Mouse (Mus musculus) gastrocnemius, adult 18-20 months (tissue): ENCODE measurements at regions not wholly inside any gene's neighbourhood (a gene's known extent, or its start where the extent isn't known, plus 50 kb on each side); places are given as distances from the start of the nearest gene placed in this dataset.
"Not testable (repeated sequence)": the region's sequence is repeated elsewhere in the genome, so short reads cannot be mapped to it uniquely, and the experiment has no call there.

Experiments
- DNase-seq: peaks from one replicate; pipeline ENCODE4 v3.0.0; 2021; ENCODE audit warnings: low spot score

DNA sequence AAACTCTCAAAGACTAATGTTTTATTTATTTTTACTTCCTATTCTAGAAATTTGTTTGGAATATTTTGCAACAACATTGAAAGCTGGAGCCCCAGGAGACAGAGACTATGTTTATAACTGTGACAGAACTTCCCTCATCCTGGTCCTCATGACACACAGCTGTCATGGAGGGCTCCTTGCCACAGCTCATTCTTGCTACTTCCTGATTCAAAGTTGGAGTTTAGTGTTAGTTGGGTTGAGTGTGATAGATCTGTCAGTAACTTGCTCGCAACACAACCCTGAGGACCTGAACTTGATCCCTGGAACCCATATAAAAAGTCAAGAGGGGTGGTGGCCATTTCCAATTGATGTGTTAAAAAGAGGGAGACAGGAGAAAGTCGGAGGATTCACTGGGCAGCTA lies 328.3 kb upstream of the Nox3 start:
- no peak for DNase-seq

- no peak for DNase-seq
Measured at GRCm38 (mm10) chr17:4029202-4029601, 333.1 kb upstream of the Nox3 start.

GRCm38 (mm10) chr17:4034816-4035360 lies 338.8 kb upstream of the Nox3 start:
- DNase-seq: no peak

DNA sequence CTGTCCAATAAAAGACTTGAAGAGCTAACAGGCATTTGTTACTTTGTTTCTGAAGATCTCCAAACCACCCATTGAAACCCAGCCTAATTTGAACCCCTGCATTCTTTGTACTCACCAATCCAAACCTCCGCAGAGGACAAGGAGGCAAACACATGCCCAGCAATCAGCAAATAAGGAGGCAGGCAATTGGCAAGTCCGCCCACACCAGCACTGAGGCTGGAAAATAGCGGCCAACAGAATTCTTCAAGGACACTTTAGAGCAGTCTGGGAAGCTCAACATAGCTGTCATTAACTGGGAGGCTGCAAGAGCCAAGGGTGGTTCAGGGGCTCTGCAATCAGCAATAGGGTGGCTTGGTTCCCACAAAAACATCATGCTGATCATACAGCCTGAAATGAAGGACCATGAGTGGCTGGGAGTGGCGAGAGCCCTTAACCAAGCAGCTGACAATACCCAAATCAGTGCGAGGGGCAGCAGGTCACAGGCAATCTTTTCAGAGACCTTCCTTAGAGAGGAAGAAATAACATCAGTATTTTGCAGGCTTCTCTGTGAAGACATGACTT lies 344.1 kb upstream of the Nox3 start:
- peak; percentile 2 for DNase-seq

- not testable (repeated sequence) for DNase-seq
Measured at GRCm38 (mm10) chr17:4060186-4060585, 364.1 kb upstream of the Nox3 start.

DNA sequence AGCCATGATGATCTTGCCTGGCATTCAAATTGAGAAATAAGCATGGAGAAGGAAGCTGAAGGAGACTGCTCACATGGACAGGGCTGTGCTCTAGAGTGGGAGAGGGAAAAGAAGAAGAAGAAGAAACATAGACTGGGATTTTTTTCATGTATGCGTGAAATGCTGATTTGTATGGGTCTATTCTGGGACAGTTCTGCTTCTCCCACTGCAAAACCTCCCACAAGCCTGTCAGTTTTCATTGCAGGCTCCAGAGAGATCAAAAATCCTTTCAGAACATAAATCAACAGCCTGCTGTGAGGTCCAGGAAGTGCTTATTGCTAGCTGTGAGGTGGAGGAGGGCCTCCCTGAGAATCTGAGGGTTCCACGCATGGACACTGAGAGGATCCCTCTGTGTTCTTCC lies 377.3 kb upstream of the Nox3 start:
- no peak for DNase-seq

DNA sequence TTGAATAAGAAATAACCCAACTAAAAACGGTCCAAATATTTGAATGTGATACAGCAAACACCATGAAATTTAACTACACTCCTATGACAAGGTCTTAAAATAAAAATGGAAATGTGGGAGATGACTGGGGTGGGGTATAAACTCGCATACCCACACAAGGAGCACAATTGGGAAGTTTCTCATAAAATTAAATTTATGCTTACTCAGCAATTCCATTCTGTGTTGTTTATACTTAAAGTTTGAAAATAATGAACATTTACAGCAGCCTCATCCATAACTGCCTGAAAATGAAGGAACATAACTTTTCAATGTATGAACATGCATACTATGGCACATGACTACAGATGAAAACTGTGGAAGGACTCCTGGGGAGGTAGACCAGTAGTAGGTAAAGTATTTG lies 384.5 kb upstream of the Nox3 start:
- no peak for DNase-seq

GRCm38 (mm10) chr17:4094621-4095020 lies 398.6 kb upstream of the Nox3 start:
- DNase-seq: no peak

DNA sequence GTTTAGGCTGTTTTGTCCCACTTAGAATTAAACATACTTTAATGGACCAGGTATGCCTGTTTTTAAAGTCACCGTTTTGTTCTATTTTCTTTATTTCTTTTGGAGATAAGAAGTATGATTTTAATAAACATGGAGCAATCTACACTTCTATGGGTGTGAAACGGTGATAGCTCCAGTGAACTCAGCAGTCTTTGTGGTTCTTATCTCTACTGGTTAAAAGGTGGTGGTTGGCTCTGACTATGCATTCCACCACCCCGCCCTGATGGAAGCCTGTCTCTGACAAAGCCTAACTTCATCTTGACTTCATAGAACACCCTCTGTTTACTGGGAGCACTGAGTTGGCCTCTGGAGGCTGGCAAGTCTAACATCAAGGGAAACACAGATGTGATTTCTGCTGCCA lies 407.3 kb upstream of the Nox3 start:
- no peak for DNase-seq

DNA sequence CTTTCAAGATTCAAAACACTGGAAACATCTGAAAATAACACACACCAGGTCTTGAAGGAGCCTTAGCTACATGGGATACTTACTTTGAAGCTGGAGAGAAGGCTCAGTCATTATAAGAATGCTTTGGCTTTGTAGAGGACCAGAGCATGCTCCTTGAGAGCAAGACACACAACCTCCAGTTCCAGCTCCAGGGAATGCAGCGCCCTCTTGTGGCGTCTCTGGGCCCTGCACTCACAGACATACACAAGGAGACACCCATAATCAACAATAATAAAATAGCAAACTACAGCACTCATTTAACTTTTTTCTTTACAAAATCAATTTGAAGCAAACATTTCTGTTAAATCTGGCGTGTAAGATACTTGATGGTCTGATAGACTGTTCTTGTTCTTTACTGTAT lies 413.2 kb upstream of the Nox3 start:
- no peak for DNase-seq

DNA sequence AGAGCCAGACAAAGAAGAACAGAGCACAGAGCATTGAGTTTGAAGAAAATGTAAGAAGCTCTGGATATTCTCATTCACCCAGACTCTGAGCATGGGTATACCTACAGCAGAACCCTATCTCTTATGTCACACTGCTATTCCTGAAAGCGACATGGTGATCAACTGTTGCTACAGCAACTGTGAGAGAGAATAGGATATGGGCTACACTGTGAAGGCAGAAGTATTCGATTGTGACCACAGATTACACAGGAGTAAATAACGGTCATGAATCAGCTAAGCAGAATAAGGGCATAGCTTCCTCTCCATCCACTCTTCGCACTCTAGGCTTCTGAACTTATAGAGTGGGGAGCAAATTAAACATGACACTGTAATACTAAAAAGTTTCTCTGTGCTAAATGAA lies 417.0 kb upstream of the Nox3 start:
- DNase-seq: no peak

GRCm38 (mm10) chr17:4116476-4116875 lies 420.4 kb upstream of the Nox3 start:
- no peak for DNase-seq

DNA sequence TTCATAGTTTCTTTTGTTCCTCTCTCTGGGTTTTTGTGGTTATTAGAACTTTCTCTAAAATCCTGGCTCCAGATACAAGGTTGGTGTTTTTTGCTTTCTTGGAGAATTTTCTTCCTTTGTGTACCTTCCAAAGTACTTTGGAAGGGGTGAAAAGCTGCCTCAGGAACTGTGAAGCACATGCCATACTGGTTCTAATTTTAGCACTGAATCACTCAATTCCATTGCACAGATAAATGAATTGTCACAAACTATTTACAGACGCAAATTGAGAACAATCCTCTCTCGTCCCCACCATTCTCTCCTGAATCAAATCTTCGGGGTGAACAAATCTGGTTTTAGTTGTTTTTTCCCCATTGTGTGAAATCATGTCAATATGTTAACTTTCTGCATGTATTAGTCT lies 437.6 kb upstream of the Nox3 start:
- DNase-seq: no peak

DNA sequence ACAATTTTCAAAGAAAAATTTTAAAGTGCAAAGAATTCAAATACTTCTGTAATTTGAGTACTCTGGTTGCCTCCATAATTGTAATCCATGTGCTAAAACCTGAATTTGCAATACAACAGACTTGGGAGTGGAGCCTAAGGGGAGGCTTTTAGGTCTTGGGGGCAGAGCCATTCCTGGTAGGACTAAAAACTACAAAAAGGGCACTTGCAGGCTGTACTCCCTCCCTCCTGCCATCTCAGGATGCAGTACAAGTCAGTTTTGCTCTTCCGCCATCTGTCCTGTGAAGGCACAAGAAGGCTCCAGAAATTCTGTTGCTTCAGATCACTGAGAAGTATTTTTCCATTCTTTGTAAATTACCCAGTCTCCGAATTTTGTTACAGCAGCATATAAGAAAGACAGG lies 467.4 kb upstream of the Nox3 start:
- no peak for DNase-seq

- DNase-seq: peak; percentile 70
Measured at GRCm38 (mm10) chr17:4173951-4174361, 477.9 kb upstream of the Nox3 start.

DNA sequence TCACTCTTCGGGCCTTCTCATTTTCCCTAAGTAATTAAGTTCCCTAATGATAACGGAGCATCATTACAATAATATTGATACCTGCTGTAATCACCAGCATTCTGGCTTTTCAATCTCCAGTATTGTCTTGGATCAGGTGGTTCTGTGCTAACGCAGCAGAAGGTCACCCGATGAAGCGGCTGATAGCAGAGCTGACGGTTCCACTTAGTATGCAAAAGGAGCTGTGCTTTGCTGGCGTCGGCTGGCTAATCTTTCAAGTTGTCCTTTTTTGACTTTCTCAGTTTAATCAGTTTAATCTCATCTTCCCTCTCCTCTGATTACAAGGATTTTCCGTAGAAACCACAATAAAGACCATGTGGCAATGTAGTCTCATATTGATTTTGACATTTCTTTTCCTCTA lies 478.9 kb upstream of the Nox3 start:
- no peak for DNase-seq

DNA sequence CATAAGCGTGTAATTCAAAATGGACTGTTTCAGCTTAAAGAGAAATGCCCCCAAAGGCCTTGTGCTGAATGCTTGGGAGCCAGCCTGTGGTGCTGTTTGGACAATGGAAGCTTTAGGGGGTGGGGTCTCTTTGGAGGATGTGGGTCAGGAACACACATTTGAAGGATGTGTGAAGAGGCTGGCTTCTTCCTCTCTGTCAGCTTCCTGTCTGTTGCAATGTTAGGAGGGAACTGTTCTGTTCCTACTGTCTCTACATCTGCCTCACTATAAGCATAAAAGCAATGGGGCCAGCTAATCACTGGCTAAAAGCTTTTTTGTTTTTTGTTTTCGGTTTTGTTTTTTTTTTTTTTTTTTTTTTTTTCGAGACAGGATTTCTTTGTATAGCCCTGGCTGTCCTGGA lies 480.5 kb upstream of the Nox3 start:
- DNase-seq: no peak

- DNase-seq: no peak
Measured at GRCm38 (mm10) chr17:4177485-4178150, 481.6 kb upstream of the Nox3 start.

GRCm38 (mm10) chr17:4179271-4179670 lies 483.2 kb upstream of the Nox3 start:
- no peak for DNase-seq

DNA sequence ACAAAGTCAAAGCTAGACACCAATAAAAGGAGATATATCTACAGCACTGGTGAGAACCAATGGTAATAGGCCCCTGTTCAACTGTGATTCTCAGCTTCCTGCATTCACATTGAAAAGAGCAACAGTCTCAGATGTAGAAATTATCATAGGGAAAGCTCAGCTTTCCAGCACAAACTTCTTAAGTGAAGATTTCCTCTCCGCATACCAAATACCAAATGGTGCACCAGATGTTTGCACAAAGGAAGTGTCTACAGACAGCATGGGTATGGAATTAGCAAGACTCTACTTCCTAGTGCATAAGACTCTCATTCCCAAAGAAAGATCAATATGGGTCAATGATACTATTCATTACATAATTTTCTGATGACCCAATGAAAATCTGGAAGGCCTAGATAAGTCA lies 486.0 kb upstream of the Nox3 start:
- DNase-seq: no peak

DNA sequence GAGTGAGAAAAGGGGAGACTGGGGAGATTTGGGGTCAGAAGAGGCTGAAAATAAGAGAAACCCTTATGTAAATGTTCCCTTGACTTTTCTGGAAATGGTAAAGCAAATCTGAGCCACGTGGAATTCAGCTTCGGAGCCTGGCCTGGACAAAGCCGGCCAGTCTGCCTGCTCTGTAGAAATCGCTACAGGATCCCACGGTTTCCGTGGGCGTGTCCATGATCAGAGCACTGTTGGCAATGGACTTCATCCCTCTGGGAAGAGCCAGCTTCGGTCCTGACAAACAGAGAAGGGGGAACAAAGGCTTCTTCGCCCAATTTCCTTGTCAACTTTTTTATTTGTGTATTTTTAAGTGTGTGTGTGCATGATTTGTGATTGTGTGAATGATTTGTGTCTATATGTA lies 490.7 kb upstream of the Nox3 start:
- DNase-seq: no peak

DNA sequence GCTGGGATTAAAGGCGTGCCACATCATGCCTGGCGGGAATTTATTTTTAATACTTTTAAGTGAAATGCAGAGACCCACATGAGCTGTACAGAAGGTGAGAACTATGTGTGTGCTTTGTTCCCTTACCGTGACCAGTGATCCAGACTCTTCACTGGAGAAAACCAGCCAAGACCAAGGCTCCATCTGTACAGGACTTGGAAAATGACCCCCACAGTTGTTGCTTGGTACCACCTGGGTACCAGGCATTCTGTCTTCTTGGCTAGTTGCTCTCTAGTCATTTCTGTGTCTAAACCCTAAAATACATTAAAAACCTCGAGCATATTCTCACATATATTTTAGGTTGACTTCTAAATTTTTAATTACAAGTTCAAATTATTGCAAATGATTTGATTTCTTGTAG lies 491.5 kb upstream of the Nox3 start:
- DNase-seq: no peak

GRCm38 (mm10) chr17:4196793-4197448 lies 500.9 kb upstream of the Nox3 start:
- no peak for DNase-seq
